Mouse (Mus musculus) midbrain, embryonic 14.5 days (tissue): Measurements from ENCODE around the gene En2. TPM values are rescaled to one million over a fixed set of nuclear protein-coding genes. Genes with fewer than 3 reads are reported as not detected.

Experiments
- ATAC-seq: fragments of 200-750 bp; cut with Nextera tagmentation; 2 replicates; pipeline ENCODE4 v1.8.0; 2017; ENCODE audit warnings: moderate number of reproducible peaks, moderate library complexity; ENCODE audit not compliant: low FRiP score, low TSS enrichment
- DNase-seq: peaks from one replicate; pipeline ENCODE4 v3.0.0-alpha.2; 2015
- H3K27ac ChIP-seq: fragments of 300-500 bp; sonication (generic); replicated peaks from 2 replicates; pipeline ENCODE4 v1.5.1; 2014; ENCODE audit warnings: mild to moderate bottlenecking, low read depth, low read length, moderate library complexity
- H3K27me3 ChIP-seq: fragments of 300-500 bp; sonication (generic); 2 replicates; pipeline ENCODE4 v1.6.1; 2014; ENCODE audit warnings: low read length, control low read depth, mixed read lengths; ENCODE audit not compliant: control insufficient read depth, insufficient read depth
- H3K36me3 ChIP-seq: fragments of 300-500 bp; sonication (generic); 2 replicates; pipeline ENCODE4 v1.6.1; 2014; ENCODE audit warnings: low read length, control low read depth; ENCODE audit not compliant: control insufficient read depth, insufficient read depth
- H3K4me1 ChIP-seq: fragments of 300-500 bp; sonication (generic); 2 replicates; pipeline ENCODE4 v1.6.1; 2014; ENCODE audit warnings: mild to moderate bottlenecking, antibody characterized with exemption, low read length, control low read depth; ENCODE audit not compliant: control insufficient read depth, insufficient read depth
- H3K4me2 ChIP-seq: fragments of 300-500 bp; sonication (generic); 2 replicates; pipeline ENCODE4 v1.6.1; 2014; ENCODE audit warnings: mild to moderate bottlenecking, low read length, moderate library complexity
- H3K4me3 ChIP-seq: fragments of 300-500 bp; sonication (generic); replicated peaks from 2 replicates; pipeline ENCODE4 v1.5.1; 2014; ENCODE audit warnings: low read depth, low read length
- H3K9ac ChIP-seq: fragments of 300-500 bp; sonication (generic); replicated peaks from 2 replicates; pipeline ENCODE4 v1.6.1; 2014; ENCODE audit warnings: mild to moderate bottlenecking, low read length, moderate library complexity
- H3K9me3 ChIP-seq: fragments of 300-500 bp; sonication (generic); 2 replicates; pipeline ENCODE4 v1.6.1; 2016; ENCODE audit warnings: low read length, control low read depth, mixed read lengths; ENCODE audit not compliant: control insufficient read depth
- WGBS: fragments of 180-500 bp; shearing (Covaris S2); extraction: QIAGEN DNeasy Blood & Tissue Kit; methylation state at CpG from one replicate; pipeline ENCODE4 v1.1.7; 2014; 5-methylcytosine and 5-hydroxymethylcytosine counted together
- polyA plus RNA-seq: library from polyadenylated mRNA; unstranded; fragments of >200 nt; fragmentation: Nextera tagmentation; extraction: Ambion mirVana; gene quantifications from 2 replicates; pipeline ENCODE4 v1.2.1, GENCODE M21; 2014

En2 gene
- polyA plus RNA-seq, 1 experiment from 2014 or later = 3.8 TPM

- H3K9me3 ChIP-seq = no peaks in the 10 kb centered on the region
- no peak overlapping the region for H3K27ac ChIP-seq
- no peak overlapping the region for H3K4me3 ChIP-seq
- H3K36me3 ChIP-seq = no peaks in the 10 kb centered on the region
- ATAC-seq (no peak), DNase-seq (peak; percentile 56)
- H3K9ac ChIP-seq = no peak overlapping the region
- peaks cover 51% of the 10 kb centered on the region for H3K27me3 ChIP-seq
- H3K4me1 ChIP-seq = peaks cover 27% of the 10 kb centered on the region; the same call in 1 of the 2 replicates
- peak overlapping the region; percentile 55 for H3K4me2 ChIP-seq
- WGBS = 4% methylated on average over 9 of the region's 9 CpGs
Observed at GRCm38 (mm10) chr5:28157044-28157730, 8.3 kb upstream of the En2 start.

- peak overlapping the region; percentile 34; the same call in 1 of the 2 replicates for H3K9ac ChIP-seq
- H3K27me3 ChIP-seq = peaks cover 51% of the 10 kb centered on the region
- WGBS = 4% methylated on average over 17 of the region's 17 CpGs
- H3K4me2 ChIP-seq = peak overlapping the region; percentile 55
- peak overlapping the region; percentile 78 for H3K27ac ChIP-seq
- ATAC-seq (0 out of 2 replicates have a peak, but pooled peaks have one; percentile 22), DNase-seq (peak; percentile 33)
- peak overlapping the region; percentile 24 for H3K4me3 ChIP-seq
- H3K4me1 ChIP-seq = peaks cover 31% of the 10 kb centered on the region; the same call in 1 of the 2 replicates
- H3K9me3 ChIP-seq = no peaks in the 10 kb centered on the region
- no peaks in the 10 kb centered on the region for H3K36me3 ChIP-seq
Observed at GRCm38 (mm10) chr5:28157781-28158180, 7.7 kb upstream of the En2 start.

GRCm38 (mm10) chr5:28158308-28159071 is 7.0 kb upstream of the En2 start:
- ATAC-seq = peak; percentile 83
- peak overlapping the region; percentile 24 for H3K4me3 ChIP-seq
- under 1% methylated on average over 31 of the region's 31 CpGs for WGBS
- peaks cover 51% of the 10 kb centered on the region for H3K27me3 ChIP-seq
- no peaks in the 10 kb centered on the region for H3K9me3 ChIP-seq
- H3K9ac ChIP-seq = peak overlapping the region; percentile 34; the same call in 1 of the 2 replicates
- peak overlapping the region; percentile 55 for H3K4me2 ChIP-seq
- DNase-seq = peak; percentile 81
- H3K36me3 ChIP-seq = no peaks in the 10 kb centered on the region
- peak overlapping the region; percentile 78 for H3K27ac ChIP-seq
- peaks cover 31% of the 10 kb centered on the region; the same call in 1 of the 2 replicates for H3K4me1 ChIP-seq

- H3K27me3 ChIP-seq = peaks cover 56% of the 10 kb centered on the region
- H3K36me3 ChIP-seq = no peaks in the 10 kb centered on the region
- 6% methylated on average over 15 of the region's 15 CpGs for WGBS
- H3K9ac ChIP-seq = no peak overlapping the region; the same call in 1 of the 2 replicates
- H3K4me1 ChIP-seq = peaks cover 34% of the 10 kb centered on the region
- no peaks in the 10 kb centered on the region for H3K9me3 ChIP-seq
- H3K4me3 ChIP-seq = peak overlapping the region; percentile 24; the same call in 1 of the 2 replicates
- DNase-seq (no peak), ATAC-seq (no peak)
- peak overlapping the region; percentile 78 for H3K27ac ChIP-seq
- H3K4me2 ChIP-seq = peak overlapping the region; percentile 55
Observed at GRCm38 (mm10) chr5:28159072-28159458, 6.4 kb upstream of the En2 start.

- peak; percentile 29 for DNase-seq
- Histone ChIP-seq H3K4me1 (peaks cover 38% of the 10 kb centered on the region), H3K4me2 (peak overlapping the region; percentile 55), H3K4me3 (no peak overlapping the region), H3K9ac (0 out of 2 replicates have a peak overlapping the region, but pooled peaks have one; percentile 1), H3K27me3 (peaks cover 60% of the 10 kb centered on the region), H3K9me3 (no peaks in the 10 kb centered on the region), H3K27ac (peak overlapping the region; percentile 78; the same call in 1 of the 2 replicates), H3K36me3 (no peaks in the 10 kb centered on the region)
- WGBS = 15% methylated on average over 8 of the region's 8 CpGs
- no peak for ATAC-seq
Observed at GRCm38 (mm10) chr5:28159891-28160470, 5.5 kb upstream of the En2 start.

- peak overlapping the region; percentile 25 for H3K4me3 ChIP-seq
- no peaks in the 10 kb centered on the region for H3K9me3 ChIP-seq
- no peaks in the 10 kb centered on the region for H3K36me3 ChIP-seq
- H3K4me2 ChIP-seq = peak overlapping the region; percentile 55
- peaks cover 56% of the 10 kb centered on the region for H3K27me3 ChIP-seq
- DNase-seq = no peak
- H3K4me1 ChIP-seq = peaks cover 38% of the 10 kb centered on the region
- peak overlapping the region; percentile 63 for H3K27ac ChIP-seq
- H3K9ac ChIP-seq = peak overlapping the region; percentile 61
- no peak for ATAC-seq
- WGBS = 9% methylated on average over 20 of the region's 20 CpGs
Observed at GRCm38 (mm10) chr5:28161383-28161937, 4.0 kb upstream of the En2 start.

GRCm38 (mm10) chr5:28161938-28162402 is 3.5 kb upstream of the En2 start:
- H3K27me3 ChIP-seq = peaks cover 53% of the 10 kb centered on the region
- H3K4me2 ChIP-seq = peak overlapping the region; percentile 55
- DNase-seq (peak; percentile 65), ATAC-seq (no peak)
- no peaks in the 10 kb centered on the region for H3K9me3 ChIP-seq
- peaks cover 38% of the 10 kb centered on the region for H3K4me1 ChIP-seq
- H3K27ac ChIP-seq = peak overlapping the region; percentile 63
- H3K36me3 ChIP-seq = no peaks in the 10 kb centered on the region
- peak overlapping the region; percentile 25 for H3K4me3 ChIP-seq
- 2% methylated on average over 24 of the region's 24 CpGs for WGBS
- H3K9ac ChIP-seq = peak overlapping the region; percentile 61

- H3K9ac ChIP-seq = no peak overlapping the region
- peak overlapping the region; percentile 96 for H3K27ac ChIP-seq
- peak overlapping the region; percentile 79 for H3K4me2 ChIP-seq
- H3K9me3 ChIP-seq = no peaks in the 10 kb centered on the region
- no peak for DNase-seq
- H3K36me3 ChIP-seq = no peaks in the 10 kb centered on the region
- WGBS = 26% methylated on average over 1 of the region's 1 CpGs
- no peak for ATAC-seq
- peaks cover 28% of the 10 kb centered on the region for H3K4me1 ChIP-seq
- no peak overlapping the region; the same call in 1 of the 2 replicates for H3K4me3 ChIP-seq
- H3K27me3 ChIP-seq = peaks cover 35% of the 10 kb centered on the region
Observed at GRCm38 (mm10) chr5:28163926-28164325, 1.6 kb upstream of the En2 start.
